Mouse (Mus musculus): ENCODE results near the gene Gm8897.
"Not testable (repeated sequence)": the region's sequence is repeated elsewhere in the genome, so short reads cannot be mapped to it uniquely, and the experiment has no call there.

DNA sequence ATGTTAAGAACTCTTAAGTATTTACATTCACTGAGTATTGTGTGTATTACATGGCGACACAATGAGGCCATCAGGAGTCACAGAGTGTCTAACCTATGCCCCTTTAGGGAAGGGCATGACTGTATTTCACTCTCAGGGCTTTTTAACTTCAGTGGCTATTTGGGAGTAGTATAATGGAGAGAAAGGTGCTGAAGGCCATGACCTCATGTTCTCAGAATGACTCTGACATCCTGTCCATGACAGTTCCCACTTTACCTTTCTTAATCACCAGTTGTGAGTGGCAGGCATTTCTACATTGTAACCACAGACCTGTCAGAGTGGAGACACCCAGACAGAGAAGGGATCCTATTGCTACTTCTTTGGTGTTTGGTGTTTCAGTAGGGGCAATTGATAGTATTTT lies 473 bp downstream of the Gm8897 start:
- TF ChIP-seq CTCF (conservative IDR thresholded peaks at IDR 0.05 in 1 of 2, IDR thresholded peaks at IDR 0.05 in 1 of 2; ENCODE audit: low read depth in 2 of 2, low read length in 2 of 2); POLR2A (IDR thresholded peaks at IDR 0.05; ENCODE audit: low read depth, low read length); ELF1 (IDR thresholded peaks at IDR 0.05; ENCODE audit: low read depth, low read length); ETS1 (conservative IDR thresholded peaks at IDR 0.05; ENCODE audit: low read depth, low read length); ZMIZ1 (IDR thresholded peaks at IDR 0.05; ENCODE audit: low read depth, low read length); CHD2 (IDR thresholded peaks at IDR 0.05; ENCODE audit: low read length); CHD1 (IDR thresholded peaks at IDR 0.05; ENCODE audit: low read depth, low read length); NRF1 (IDR thresholded peaks at IDR 0.05; ENCODE audit: low read depth, low read length); MEF2A (IDR thresholded peaks at IDR 0.05; ENCODE audit: borderline replicate concordance, low read depth, low read length): not testable (repeated sequence)
- peak; percentile 71 for TF ChIP-seq JUN (IDR thresholded peaks at IDR 0.05; ENCODE audit: insufficient read depth, low read depth, low read length)
